Mouse (Mus musculus): ENCODE data around the gene Trub1. TPM values are rescaled to one million over a fixed set of nuclear protein-coding genes. Genes with fewer than 3 reads are reported as not detected.

Trub1 gene
- 15.5 and 17.3 TPM in 2 replicates for polyA plus RNA-seq (2015; fragmentation: Nextera tagmentation; extraction: Ambion mirVana)

- Histone ChIP-seq H3K27ac (ENCODE audit: low read length) (peak within 1 kb of the TSS; percentile 81), H3K4me2 (ENCODE audit: low read length) (peak within 1 kb of the TSS; percentile 65), H3K9ac (ENCODE audit: low read depth, low read length) (peak within 1 kb of the TSS; percentile 85), H3K4me1 (ENCODE audit: control insufficient read depth, insufficient read depth, low read length) (peaks cover 18% of the 10 kb centered on the region), H3K4me3 (ENCODE audit: low read depth, low read length) (peak within 1 kb of the TSS; percentile 56), H3K36me3 (ENCODE audit: control insufficient read depth, insufficient read depth, low read length) (no peaks in the 10 kb centered on the region), H3K27me3 (ENCODE audit: control insufficient read depth, insufficient read depth, low read depth, low read length) (no peaks in the 10 kb centered on the region), H3K9me3 (replicated peaks; ENCODE audit: control insufficient read depth, low read length, poor library complexity, severe bottlenecking) (no peaks in the 10 kb centered on the region)
- peak; percentile 99 for ATAC-seq
- WGBS: 6% methylated on average over 26 of the region's 26 CpGs
These were observed at the start of gene Trub1 for GRCm38 (mm10) chr19:57452492-57453217. TSS of gene Trub1 (plus strand) at chr19:57452912.

GRCm38 (mm10) chr19:57403700-57404501 is 48.8 kb upstream of the Trub1 start:
- Histone ChIP-seq H3K9me3 (replicated peaks; ENCODE audit: control insufficient read depth, low read length, poor library complexity, severe bottlenecking) (no peaks in the 10 kb centered on the region), H3K27me3 (ENCODE audit: control insufficient read depth, insufficient read depth, low read depth, low read length) (no peaks in the 10 kb centered on the region), H3K36me3 (ENCODE audit: control insufficient read depth, insufficient read depth, low read length) (no peaks in the 10 kb centered on the region), H3K4me2 (ENCODE audit: low read length) (peak overlapping the region; percentile 23), H3K9ac (ENCODE audit: low read depth, low read length) (no peak overlapping the region), H3K27ac (ENCODE audit: low read length) (no peak overlapping the region), H3K4me3 (ENCODE audit: low read depth, low read length) (no peak overlapping the region), H3K4me1 (ENCODE audit: control insufficient read depth, insufficient read depth, low read length) (no peaks in the 10 kb centered on the region)
- ATAC-seq: peak; percentile 18; the same call in 1 of the 2 replicates
- 13% methylated on average over 24 of the region's 24 CpGs for WGBS

- H3K27me3 ChIP-seq (ENCODE audit: control insufficient read depth, insufficient read depth, low read depth, low read length): no peaks in the 10 kb centered on the region
- H3K4me3 ChIP-seq (ENCODE audit: low read depth, low read length): no peak overlapping the region
- no peaks in the 10 kb centered on the region for H3K36me3 ChIP-seq (ENCODE audit: control insufficient read depth, insufficient read depth, low read length)
- H3K4me2 ChIP-seq (ENCODE audit: low read length): peak overlapping the region; percentile 23
- no peaks in the 10 kb centered on the region for H3K9me3 ChIP-seq (replicated peaks; ENCODE audit: control insufficient read depth, low read length, poor library complexity, severe bottlenecking)
- 11% methylated on average over 9 of the region's 9 CpGs for WGBS
- H3K27ac ChIP-seq (ENCODE audit: low read length): no peak overlapping the region
- H3K9ac ChIP-seq (ENCODE audit: low read depth, low read length): no peak overlapping the region
- ATAC-seq: no peak
- H3K4me1 ChIP-seq (ENCODE audit: control insufficient read depth, insufficient read depth, low read length): no peaks in the 10 kb centered on the region
These were observed 48.2 kb upstream of the Trub1 start for GRCm38 (mm10) chr19:57404502-57404848.

GRCm38 (mm10) chr19:57407947-57408346 is 44.8 kb upstream of the Trub1 start:
- Histone ChIP-seq H3K36me3 (ENCODE audit: control insufficient read depth, insufficient read depth, low read length) (no peaks in the 10 kb centered on the region), H3K27ac (ENCODE audit: low read length) (no peak overlapping the region), H3K9ac (ENCODE audit: low read depth, low read length) (no peak overlapping the region), H3K27me3 (ENCODE audit: control insufficient read depth, insufficient read depth, low read depth, low read length) (no peaks in the 10 kb centered on the region), H3K4me1 (ENCODE audit: control insufficient read depth, insufficient read depth, low read length) (peaks cover 6% of the 10 kb centered on the region; the same call in 1 of the 2 replicates), H3K9me3 (replicated peaks; ENCODE audit: control insufficient read depth, low read length, poor library complexity, severe bottlenecking) (no peaks in the 10 kb centered on the region), H3K4me3 (ENCODE audit: low read depth, low read length) (no peak overlapping the region), H3K4me2 (ENCODE audit: low read length) (no peak overlapping the region)
- no peak for ATAC-seq
- WGBS: 96% methylated on average over 1 of the region's 1 CpGs

GRCm38 (mm10) chr19:57411375-57412196 is 41.1 kb upstream of the Trub1 start:
- Histone ChIP-seq H3K9ac (ENCODE audit: low read depth, low read length) (peak overlapping the region; percentile 18; the same call in 1 of the 2 replicates), H3K4me3 (ENCODE audit: low read depth, low read length) (no peak overlapping the region), H3K4me2 (ENCODE audit: low read length) (peak overlapping the region; percentile 35), H3K9me3 (replicated peaks; ENCODE audit: control insufficient read depth, low read length, poor library complexity, severe bottlenecking) (no peaks in the 10 kb centered on the region), H3K36me3 (ENCODE audit: control insufficient read depth, insufficient read depth, low read length) (no peaks in the 10 kb centered on the region), H3K27ac (ENCODE audit: low read length) (peak overlapping the region; percentile 53; the same call in 1 of the 2 replicates), H3K27me3 (ENCODE audit: control insufficient read depth, insufficient read depth, low read depth, low read length) (no peaks in the 10 kb centered on the region), H3K4me1 (ENCODE audit: control insufficient read depth, insufficient read depth, low read length) (peaks cover 6% of the 10 kb centered on the region; the same call in 1 of the 2 replicates)
- ATAC-seq: peak; percentile 32; the same call in 1 of the 2 replicates
- WGBS: 39% methylated on average over 29 of the region's 29 CpGs

GRCm38 (mm10) chr19:57413170-57413569 is 39.5 kb upstream of the Trub1 start:
- Histone ChIP-seq H3K36me3 (ENCODE audit: control insufficient read depth, insufficient read depth, low read length) (no peaks in the 10 kb centered on the region), H3K4me1 (ENCODE audit: control insufficient read depth, insufficient read depth, low read length) (peaks cover 9% of the 10 kb centered on the region), H3K4me2 (ENCODE audit: low read length) (no peak overlapping the region), H3K9me3 (replicated peaks; ENCODE audit: control insufficient read depth, low read length, poor library complexity, severe bottlenecking) (no peaks in the 10 kb centered on the region), H3K27ac (ENCODE audit: low read length) (no peak overlapping the region), H3K27me3 (ENCODE audit: control insufficient read depth, insufficient read depth, low read depth, low read length) (no peaks in the 10 kb centered on the region), H3K4me3 (ENCODE audit: low read depth, low read length) (no peak overlapping the region), H3K9ac (ENCODE audit: low read depth, low read length) (no peak overlapping the region)
- 77% methylated on average over 3 of the region's 3 CpGs for WGBS
- no peak for ATAC-seq

GRCm38 (mm10) chr19:57413918-57414317 is 38.8 kb upstream of the Trub1 start:
- WGBS: 90% methylated on average over 6 of the region's 6 CpGs
- Histone ChIP-seq H3K27ac (ENCODE audit: low read length) (no peak overlapping the region), H3K9ac (ENCODE audit: low read depth, low read length) (no peak overlapping the region), H3K4me2 (ENCODE audit: low read length) (no peak overlapping the region), H3K36me3 (ENCODE audit: control insufficient read depth, insufficient read depth, low read length) (no peaks in the 10 kb centered on the region), H3K4me1 (ENCODE audit: control insufficient read depth, insufficient read depth, low read length) (peaks cover 10% of the 10 kb centered on the region), H3K9me3 (replicated peaks; ENCODE audit: control insufficient read depth, low read length, poor library complexity, severe bottlenecking) (no peaks in the 10 kb centered on the region), H3K27me3 (ENCODE audit: control insufficient read depth, insufficient read depth, low read depth, low read length) (no peaks in the 10 kb centered on the region), H3K4me3 (ENCODE audit: low read depth, low read length) (no peak overlapping the region)
- ATAC-seq: no peak

- no peak for ATAC-seq
These were observed 37.5 kb upstream of the Trub1 start for GRCm38 (mm10) chr19:57415031-57415807.

More at GRCm38 (mm10) chr19:57415031-57415807, 37.5 kb upstream of the Trub1 start:
- no peak overlapping the region for H3K4me3 ChIP-seq (ENCODE audit: low read depth, low read length)
- H3K9ac ChIP-seq (ENCODE audit: low read depth, low read length): no peak overlapping the region
- no peak overlapping the region for H3K27ac ChIP-seq (ENCODE audit: low read length)
- no peaks in the 10 kb centered on the region for H3K36me3 ChIP-seq (ENCODE audit: control insufficient read depth, insufficient read depth, low read length)
- H3K4me1 ChIP-seq (ENCODE audit: control insufficient read depth, insufficient read depth, low read length): peaks cover 12% of the 10 kb centered on the region
- no peaks in the 10 kb centered on the region for H3K27me3 ChIP-seq (ENCODE audit: control insufficient read depth, insufficient read depth, low read depth, low read length)
- no peak overlapping the region for H3K4me2 ChIP-seq (ENCODE audit: low read length)
- 90% methylated on average over 8 of the region's 8 CpGs for whole genome bisulfite sequencing
- no peaks in the 10 kb centered on the region for H3K9me3 ChIP-seq (replicated peaks; ENCODE audit: control insufficient read depth, low read length, poor library complexity, severe bottlenecking)

All from midbrain, embryonic 16.5 days (tissue).